ENCODE assay signal across 21 mouse cellular contexts in genomic region chr19:57386176-57386693, GRCm38 (mm10). TPM values are rescaled to one million over a fixed set of nuclear protein-coding genes. Genes with fewer than 3 reads are reported as not detected.
DNase-seq lines count a peak whose midpoint lies in the region; ATAC-seq and TF ChIP-seq lines count a peak whose summit lies in the region.
"Had no signal": no experiment of that assay in that cellular context is flagged by ENCODE, and none has a peak within 500 bp of the region (broad histone marks: within the 10 kb centered on the region; RNA-seq: fewer than 3 reads in every experiment).

No protein-coding gene starts in this region.

- no peak overlapping the region for H3K4me3 ChIP-seq in hindbrain, embryonic 13.5 days
- no peak overlapping the region for H3K4me3 ChIP-seq in hindbrain, postnatal 0 days (ENCODE audit: low read length)
- H3K4me3 ChIP-seq in midbrain, embryonic 13.5 days (replicated peaks) = no peak overlapping the region
- H3K4me3 ChIP-seq: embryonic facial prominence, embryonic 12.5 days; forebrain, embryonic 15.5 days; heart, embryonic 13.5 days; kidney, embryonic 15.5 days had no signal

- H3K9me3 ChIP-seq in hindbrain, embryonic 13.5 days = no peaks in the 10 kb centered on the region
- no peaks in the 10 kb centered on the region for H3K9me3 ChIP-seq in hindbrain, postnatal 0 days (ENCODE audit: low read length)
- H3K9me3 ChIP-seq in midbrain, embryonic 13.5 days = no peaks in the 10 kb centered on the region
- H3K9me3 ChIP-seq: embryonic facial prominence, embryonic 12.5 days; forebrain, embryonic 15.5 days; G1E; heart, embryonic 13.5 days; kidney, embryonic 15.5 days had no signal

- ATAC-seq in hindbrain, embryonic 13.5 days (ENCODE audit: low FRiP score) = no peak
- ATAC-seq in hindbrain, postnatal 0 days = no peak
- peak; percentile 85 for ATAC-seq in Patski
- no peak for ATAC-seq in granulocyte monocyte progenitor cell, adult 5-6 weeks (replicated peaks; ENCODE audit: poor library complexity, severe bottlenecking)
- ATAC-seq in midbrain, embryonic 13.5 days = no peak
- ATAC-seq: CD4-positive, CD25-positive, alpha-beta regulatory T cell, adult 4 months; forebrain, embryonic 15.5 days; hindbrain, embryonic 16.5 days had no signal

- no peak overlapping the region for H3K9ac ChIP-seq in hindbrain, embryonic 13.5 days
- no peak overlapping the region for H3K9ac ChIP-seq in hindbrain, postnatal 0 days (replicated peaks; ENCODE audit: low read length)
- no peak overlapping the region for H3K9ac ChIP-seq in midbrain, embryonic 13.5 days (replicated peaks)
- H3K9ac ChIP-seq: embryonic facial prominence, embryonic 12.5 days; forebrain, embryonic 15.5 days; heart, embryonic 13.5 days; kidney, embryonic 15.5 days had no signal

- CTCF ChIA-PET in Patski (lab: Charles Lee) = interaction anchor here (0.6 to 2.8 kb wide), 4 partner anchors 11 to 94 kb away, joined by 3 to 10 read pairs (median 4); no protein-coding TSS in a partner anchor

- DNase-seq in hindbrain, postnatal 0 days (ENCODE audit: low spot score) = no peak
- peak; percentile 50 for DNase-seq in Muller cell, postnatal 12 days (ENCODE audit: inconsistent ontology term)
- DNase-seq in Patski (ENCODE audit: low read depth, low spot score) = peak; percentile 51
- DNase-seq in adrenal gland, postnatal 36 days = peak; percentile 59 to 60
- DNase-seq: B cell, adult 2 months; cerebellum, adult 11-12 months; cerebellum, adult 9-10 months; cerebellum, postnatal 25 days; gastrocnemius, postnatal 14 days; heart, postnatal 36 days; kidney, adult 2 months had no signal

- H3K27ac ChIP-seq in hindbrain, embryonic 13.5 days = 0 out of 2 replicates have a peak overlapping the region, but pooled peaks have one; percentile 15
- H3K27ac ChIP-seq in hindbrain, postnatal 0 days = no peak overlapping the region
- no peak overlapping the region for H3K27ac ChIP-seq in midbrain, embryonic 13.5 days
- H3K27ac ChIP-seq: embryonic facial prominence, embryonic 12.5 days; forebrain, embryonic 15.5 days; heart, embryonic 13.5 days; kidney, embryonic 15.5 days had no signal

- 88% methylated on average over 17 of the region's 17 CpGs for WGBS in hindbrain, embryonic 13.5 days
- WGBS in hindbrain, postnatal 0 days = 86% methylated on average over 17 of the region's 17 CpGs
- 89% methylated on average over 17 of the region's 17 CpGs for WGBS in midbrain, embryonic 13.5 days

- in situ Hi-C loops in Patski (cut with MboI; ENCODE audit: low pct_unique_long_range_greater_than_20kb) = no loop called here

- POLR2A ChIA-PET in Patski (lab: Charles Lee) = no interaction called here

- TF ChIP-seq CTCF in hindbrain, postnatal 0 days (IDR thresholded peaks at IDR 0.05; ENCODE audit: low read depth) = no peak
- TF ChIP-seq CTCF in Patski (IDR thresholded peaks at IDR 0.05) = no peak

- H3K27me3 ChIP-seq in hindbrain, embryonic 13.5 days = no peaks in the 10 kb centered on the region
- no peaks in the 10 kb centered on the region for H3K27me3 ChIP-seq in hindbrain, postnatal 0 days (ENCODE audit: insufficient read depth, low read length)
- H3K27me3 ChIP-seq in Patski = no peaks in the 10 kb centered on the region
- no peaks in the 10 kb centered on the region for H3K27me3 ChIP-seq in midbrain, embryonic 13.5 days
- H3K27me3 ChIP-seq: embryonic facial prominence, embryonic 12.5 days; forebrain, embryonic 15.5 days; heart, embryonic 13.5 days; kidney, embryonic 15.5 days had no signal

- peaks cover 95% of the 10 kb centered on the region for H3K36me3 ChIP-seq in hindbrain, embryonic 13.5 days
- H3K36me3 ChIP-seq in hindbrain, postnatal 0 days (ENCODE audit: insufficient read depth, low read length) = peaks cover 77% of the 10 kb centered on the region
- peaks cover 91% of the 10 kb centered on the region for H3K36me3 ChIP-seq in midbrain, embryonic 13.5 days

- no peaks in the 10 kb centered on the region for H3K4me1 ChIP-seq in hindbrain, embryonic 13.5 days (replicated peaks)
- no peaks in the 10 kb centered on the region for H3K4me1 ChIP-seq in hindbrain, postnatal 0 days (ENCODE audit: insufficient read depth, low read length)
- no peaks in the 10 kb centered on the region for H3K4me1 ChIP-seq in midbrain, embryonic 13.5 days (replicated peaks)
- H3K4me1 ChIP-seq: embryonic facial prominence, embryonic 12.5 days; forebrain, embryonic 15.5 days; heart, embryonic 13.5 days; kidney, embryonic 15.5 days had no signal

- no peak overlapping the region for H3K4me2 ChIP-seq in hindbrain, embryonic 13.5 days
- no peak overlapping the region for H3K4me2 ChIP-seq in hindbrain, postnatal 0 days (ENCODE audit: low read depth, low read length)
- no peak overlapping the region for H3K4me2 ChIP-seq in midbrain, embryonic 13.5 days (replicated peaks)
- H3K4me2 ChIP-seq: embryonic facial prominence, embryonic 12.5 days; forebrain, embryonic 15.5 days; heart, embryonic 13.5 days; kidney, embryonic 15.5 days had no signal

RNA-seq across cellular contexts. Expression of gene Fam160b1, which starts 25.8 kb away (rescaled TPM):
- 13.5 and 13.7 TPM in 2 replicates for polyA plus RNA-seq in hindbrain, embryonic 13.5 days (2015; fragmentation: Nextera tagmentation; extraction: Ambion mirVana)
- 18.2 and 19.7 TPM in 2 replicates for total RNA-seq in hindbrain, postnatal 0 days (2014; rRNA removed)
- 10.9 and 11.2 TPM in 2 replicates for polyA plus RNA-seq in hindbrain, postnatal 0 days (2015; fragmentation: Nextera tagmentation; extraction: Ambion mirVana)
- polyA plus RNA-seq in Patski (2021) = 21.5 TPM
- 10 to 100 TPM; 20.8 to 21.0 TPM for total RNA-seq in adrenal gland, postnatal 36 days (2021)
- total RNA-seq in granulocyte monocyte progenitor cell, adult 5-6 weeks (2014; fragmentation: Nextera tagmentation) = 18.0 and 25.6 TPM in 2 replicates
- total RNA-seq in granulocyte monocyte progenitor cell, adult 5-6 weeks (2017) = 15.3 and 15.8 TPM in 2 replicates
- 14.2 TPM in 2 replicates for polyA plus RNA-seq in midbrain, embryonic 13.5 days (2015; fragmentation: Nextera tagmentation; extraction: Ambion mirVana)
